Mouse (Mus musculus) erythroblast, embryonic 14.5 days (primary cell): ENCODE results near the gene Urad. TPM values are rescaled to one million over a fixed set of nuclear protein-coding genes. Genes with fewer than 3 reads are reported as not detected.

Experiments used
- H3K27me3 ChIP-seq: 2 replicates; pipeline ENCODE4 v1.6.1; 2012; ENCODE audit warnings: inconsistent platforms; ENCODE audit not compliant: control insufficient read depth
- H3K36me3 ChIP-seq: 2 replicates; pipeline ENCODE4 v1.6.1; 2012; ENCODE audit warnings: mild to moderate bottlenecking, inconsistent platforms; ENCODE audit not compliant: control insufficient read depth
- H3K4me1 ChIP-seq: 2 replicates; pipeline ENCODE4 v1.6.1; 2012; ENCODE audit warnings: inconsistent platforms; ENCODE audit not compliant: control insufficient read depth
- H3K4me3 ChIP-seq: replicated peaks from 2 replicates; pipeline ENCODE3; 2012; ENCODE audit warnings: moderate library complexity, mild to moderate bottlenecking, inconsistent platforms
- H3K9me3 ChIP-seq: 2 replicates; pipeline ENCODE4 v1.6.1; 2012; ENCODE audit warnings: low read length, inconsistent platforms, mixed read lengths; ENCODE audit not compliant: control insufficient read depth
- GATA1 ChIP-seq: IDR thresholded peaks from 2 replicates; pipeline ENCODE4 v1.6.1; 2012; ENCODE audit warnings: low read length, inconsistent platforms, mixed read lengths
- TAL1 ChIP-seq: IDR thresholded peaks from 3 replicates; pipeline ENCODE4 v1.6.1; 2012; ENCODE audit warnings: low read length, inconsistent platforms, mixed read lengths
- polyA plus RNA-seq: library from polyadenylated mRNA; stranded (reverse); fragments of >175 nt; gene quantifications from 2 replicates; pipeline ENCODE4 v1.2.3, GENCODE M21; 2012

The Urad gene
- polyA plus RNA-seq, 1 experiment = not detected

GRCm38 (mm10) chr5:147314646-147315431 lies 7.4 kb downstream of the Urad start:
- TF ChIP-seq TAL1 (no peak), GATA1 (no peak)
- Histone ChIP-seq H3K4me1 (no peaks in the 10 kb centered on the region; the same call in 1 of the 2 replicates), H3K36me3 (no peaks in the 10 kb centered on the region), H3K4me3 (no peak overlapping the region), H3K27me3 (peaks cover 87% of the 10 kb centered on the region), H3K9me3 (no peaks in the 10 kb centered on the region)

DNA sequence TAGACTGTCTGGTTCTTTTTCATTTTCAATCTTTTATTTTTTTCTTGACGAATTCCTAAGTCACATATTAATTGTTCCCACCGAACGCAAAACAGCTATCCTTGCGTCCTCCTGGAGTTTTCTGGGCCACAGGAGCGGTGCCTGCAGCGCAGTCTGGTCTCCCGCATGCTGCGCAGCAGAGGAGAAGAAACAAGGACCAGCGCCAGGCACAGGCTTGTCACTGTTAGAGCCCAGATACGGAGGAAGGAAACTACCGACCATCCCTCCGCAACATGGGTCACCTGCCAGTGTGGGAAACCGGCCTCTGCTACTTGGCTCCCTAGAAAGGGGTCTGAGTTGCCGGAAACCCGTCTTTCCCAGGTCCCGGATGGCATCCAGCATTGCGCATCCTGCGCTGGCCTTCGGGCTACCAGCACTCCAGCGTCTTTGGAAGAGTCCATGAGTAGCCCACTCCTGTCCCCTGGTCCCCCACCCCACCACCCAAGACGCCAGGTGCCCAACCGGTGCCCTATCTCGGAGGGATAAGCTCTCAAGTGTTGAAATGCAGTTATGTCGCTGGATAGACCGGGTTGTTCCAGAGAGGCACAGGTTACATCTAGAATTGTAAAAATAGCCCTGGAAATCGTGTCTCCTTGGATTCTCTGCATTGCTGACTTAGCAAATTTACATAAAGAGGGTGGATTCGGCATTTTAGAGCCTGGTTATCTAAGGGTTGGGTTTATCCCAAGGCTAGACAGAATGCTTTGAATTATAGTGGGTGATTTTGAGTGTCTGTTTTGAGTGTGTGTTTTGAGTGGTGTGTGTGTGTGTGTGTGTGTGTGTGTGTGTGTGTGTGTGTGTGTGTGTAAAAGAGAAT lies 9.2 kb downstream of the Urad start:
- TF ChIP-seq TAL1 = no peak
- TF ChIP-seq GATA1 = no peak
- H3K4me3 ChIP-seq = no peak overlapping the region
- H3K4me1 ChIP-seq = no peaks in the 10 kb centered on the region; the same call in 1 of the 2 replicates
- H3K36me3 ChIP-seq = no peaks in the 10 kb centered on the region
- H3K27me3 ChIP-seq = peaks cover 95% of the 10 kb centered on the region
- H3K9me3 ChIP-seq = no peaks in the 10 kb centered on the region

DNA sequence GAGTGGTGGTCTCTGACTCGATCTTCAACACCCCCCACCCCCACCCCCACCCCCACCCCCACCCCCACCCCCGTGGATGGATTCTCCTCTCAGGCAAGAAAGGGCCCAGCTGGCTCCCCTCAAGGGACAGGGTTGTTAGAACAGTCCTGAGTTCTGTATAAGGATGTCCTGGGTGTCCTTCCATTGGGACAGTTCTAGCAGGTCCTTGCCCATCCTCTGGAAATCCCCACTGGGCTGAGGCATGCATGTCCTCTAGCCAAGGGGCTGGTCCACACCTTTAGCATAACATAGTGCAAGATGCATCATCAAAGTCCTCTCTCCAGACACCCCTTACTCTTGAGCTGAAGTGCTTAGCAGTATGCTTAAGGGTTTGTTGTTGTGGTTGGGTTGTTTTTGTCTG lies 12.5 kb downstream of the Urad start:
- H3K4me1 ChIP-seq = no peaks in the 10 kb centered on the region
- no peaks in the 10 kb centered on the region for H3K36me3 ChIP-seq
- H3K4me3 ChIP-seq = no peak overlapping the region
- peaks cover 95% of the 10 kb centered on the region for H3K27me3 ChIP-seq
- TF ChIP-seq GATA1 (no peak), TAL1 (no peak)
- H3K9me3 ChIP-seq = no peaks in the 10 kb centered on the region; the same call in 1 of the 2 replicates

DNA sequence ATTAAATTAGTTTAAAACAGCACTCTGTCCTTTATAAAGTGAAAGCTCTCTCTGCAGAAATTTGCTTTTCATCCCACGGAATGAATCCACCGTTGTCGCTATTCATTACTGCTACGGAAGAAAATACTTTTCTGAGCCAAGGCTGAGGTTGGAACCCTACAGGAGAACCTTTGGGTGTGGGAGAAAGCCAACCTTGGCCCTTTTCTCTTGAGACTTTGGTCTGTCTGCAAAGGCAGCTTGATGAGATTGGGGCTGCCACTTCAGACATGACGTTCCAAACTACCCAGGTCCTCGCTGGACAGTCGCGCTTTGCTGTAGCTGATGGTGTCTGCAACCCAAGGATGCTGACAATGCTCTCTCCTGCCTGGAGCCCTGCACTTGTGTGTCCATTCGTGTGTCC lies 13.8 kb downstream of the Urad start:
- Histone ChIP-seq H3K9me3 (no peaks in the 10 kb centered on the region; the same call in 1 of the 2 replicates), H3K4me1 (no peaks in the 10 kb centered on the region), H3K36me3 (no peaks in the 10 kb centered on the region), H3K4me3 (no peak overlapping the region), H3K27me3 (peaks cover 96% of the 10 kb centered on the region)
- TF ChIP-seq GATA1 (no peak), TAL1 (no peak)

GRCm38 (mm10) chr5:147307398-147307785 lies 14.8 kb downstream of the Urad start:
- Histone ChIP-seq H3K9me3 (no peaks in the 10 kb centered on the region; the same call in 1 of the 2 replicates), H3K4me3 (no peak overlapping the region), H3K4me1 (no peaks in the 10 kb centered on the region), H3K27me3 (peaks cover 98% of the 10 kb centered on the region), H3K36me3 (no peaks in the 10 kb centered on the region)
- no peak for TF ChIP-seq GATA1
- no peak for TF ChIP-seq TAL1

GRCm38 (mm10) chr5:147306638-147307397 lies 15.4 kb downstream of the Urad start, which contains the start of gene Cdx2:
Cdx2 (minus strand) TSS chr5:147307270.
- H3K4me1 ChIP-seq = no peaks in the 10 kb centered on the region
- H3K36me3 ChIP-seq = no peaks in the 10 kb centered on the region
- no peak within 1 kb of the TSS for H3K4me3 ChIP-seq
- peaks cover 98% of the 10 kb centered on the region for H3K27me3 ChIP-seq
- H3K9me3 ChIP-seq = no peaks in the 10 kb centered on the region; the same call in 1 of the 2 replicates
- TF ChIP-seq TAL1 = no peak
- TF ChIP-seq GATA1 = no peak

- H3K4me3 ChIP-seq = no peak overlapping the region
- H3K9me3 ChIP-seq = no peaks in the 10 kb centered on the region; the same call in 1 of the 2 replicates
- H3K27me3 ChIP-seq = peaks cover 99% of the 10 kb centered on the region
- no peaks in the 10 kb centered on the region for H3K36me3 ChIP-seq
- no peaks in the 10 kb centered on the region for H3K4me1 ChIP-seq
- TF ChIP-seq GATA1 (no peak), TAL1 (no peak)
These were observed 16.2 kb downstream of the Urad start for GRCm38 (mm10) chr5:147305856-147306637.

DNA sequence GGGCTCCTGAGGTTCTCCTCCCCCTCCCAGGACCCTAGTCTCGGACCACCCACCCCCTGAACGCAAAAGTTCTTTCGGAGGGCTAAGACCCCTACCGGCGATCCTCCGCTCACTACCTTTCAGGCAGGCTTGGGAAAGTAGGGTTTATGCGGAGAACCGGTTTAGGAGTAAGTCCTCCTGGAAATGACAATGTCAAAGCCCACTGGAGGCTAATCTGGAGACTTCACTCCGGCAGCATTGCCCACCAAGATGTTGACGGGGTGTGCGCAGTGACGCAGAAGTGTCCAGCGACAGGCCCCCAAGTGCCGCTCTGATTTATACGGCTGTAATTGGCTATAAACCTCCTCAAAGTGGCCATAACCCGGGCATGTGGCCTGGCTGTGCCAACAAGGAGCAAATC lies 17.1 kb downstream of the Urad start:
- Histone ChIP-seq H3K9me3 (no peaks in the 10 kb centered on the region; the same call in 1 of the 2 replicates), H3K4me1 (no peaks in the 10 kb centered on the region), H3K4me3 (no peak overlapping the region), H3K36me3 (no peaks in the 10 kb centered on the region), H3K27me3 (peaks cover 99% of the 10 kb centered on the region)
- no peak for TF ChIP-seq GATA1
- TF ChIP-seq TAL1 = no peak
